In genomic region chr8:56294373-56294877, GRCm38 (mm10) we compare ENCODE assay signal across 8 mouse cellular contexts. TPM values are rescaled to one million over a fixed set of nuclear protein-coding genes. Genes with fewer than 3 reads are reported as not detected.
DNase-seq lines count a peak whose midpoint lies in the region; ATAC-seq and TF ChIP-seq lines count a peak whose summit lies in the region.

TSS of gene Hpgd (plus strand) at chr8:56294585.

- no peak for TF ChIP-seq CTCF in spleen, adult 2 months (IDR thresholded peaks at IDR 0.05; ENCODE audit: extremely low read depth, insufficient read depth, insufficient read length, insufficient replicate concordance)
- no peak for TF ChIP-seq CTCF in lung, postnatal 0 days (IDR thresholded peaks at IDR 0.05)

- no peaks in the 10 kb centered on the region for H3K36me3 ChIP-seq in spleen, adult 2 months (ENCODE audit: control insufficient read depth, insufficient read depth, low read length)
- no peaks in the 10 kb centered on the region for H3K36me3 ChIP-seq in forebrain, embryonic 11.5 days (ENCODE audit: control insufficient read depth, insufficient read depth, low read length)
- no peaks in the 10 kb centered on the region for H3K36me3 ChIP-seq in lung, postnatal 0 days (ENCODE audit: insufficient read depth, low read length)

- peak within 1 kb of the TSS; percentile 44 for H3K9ac ChIP-seq in forebrain, embryonic 11.5 days (ENCODE audit: low read length)
- H3K9ac ChIP-seq in lung, postnatal 0 days (replicated peaks; ENCODE audit: low read depth), result peak within 1 kb of the TSS; percentile 37

- DNase-seq in spleen, adult 2 months (ENCODE audit: low read depth in 1 of 2, low spot score in 2 of 2), result no peak
- no peak for DNase-seq in spleen, postnatal 14 days (ENCODE audit: low spot score in 2 of 2)
- DNase-seq in forebrain, embryonic 11.5 days (ENCODE audit: low spot score), result peak; percentile 78
- peak; percentile 46 to 54 for DNase-seq in heart, postnatal 10 days
- DNase-seq in kidney, postnatal 36 days, result peak; percentile 53 to 71
- DNase-seq in lung, postnatal 0 days (ENCODE audit: low spot score), result peak; percentile 62
- DNase-seq in ovary, postnatal 10 days (ENCODE audit: low spot score), result peak; percentile 63
- DNase-seq in thymus, postnatal 10 days (ENCODE audit: low spot score in 2 of 2), result no peak

- H3K4me1 ChIP-seq in spleen, adult 2 months (ENCODE audit: control insufficient read depth, insufficient read depth, insufficient read length), result no peaks in the 10 kb centered on the region
- peaks cover 10% of the 10 kb centered on the region for H3K4me1 ChIP-seq in forebrain, embryonic 11.5 days (replicated peaks; ENCODE audit: control insufficient read depth, insufficient read depth, low read length)
- no peaks in the 10 kb centered on the region; the same call in 1 of the 2 replicates for H3K4me1 ChIP-seq in lung, postnatal 0 days (ENCODE audit: insufficient read depth, low read depth, low read length)

- peak within 1 kb of the TSS; percentile 61 for H3K27ac ChIP-seq in spleen, adult 2 months (ENCODE audit: insufficient read depth, low read length)
- no peak within 1 kb of the TSS for H3K27ac ChIP-seq in forebrain, embryonic 11.5 days (ENCODE audit: low read depth, low read length)
- no peak within 1 kb of the TSS for H3K27ac ChIP-seq in lung, postnatal 0 days (ENCODE audit: low read length)

- no peak for TF ChIP-seq EP300 in lung, postnatal 0 days (IDR thresholded peaks at IDR 0.05)

- intact Hi-C loops in heart, postnatal 10 days (cut with DNase I), result loop anchor here (10.0 kb wide), 1 partner anchor 230 kb away; no protein-coding TSS in a partner anchor

- peak; percentile 5; the same call in 1 of the 2 replicates for TF ChIP-seq POLR2A in spleen, adult 2 months (IDR thresholded peaks at IDR 0.05; ENCODE audit: low read depth, low read length)

- H3K4me2 ChIP-seq in forebrain, embryonic 11.5 days (ENCODE audit: low read depth, low read length, severe bottlenecking), result peak within 1 kb of the TSS; percentile 71
- peak within 1 kb of the TSS; percentile 77 for H3K4me2 ChIP-seq in lung, postnatal 0 days (replicated peaks; ENCODE audit: low read depth, low read length)

- no peaks in the 10 kb centered on the region for H3K9me3 ChIP-seq in forebrain, embryonic 11.5 days (ENCODE audit: control insufficient read depth, low read length)
- H3K9me3 ChIP-seq in lung, postnatal 0 days (ENCODE audit: low read length), result no peaks in the 10 kb centered on the region

- 2% methylated on average over 33 of the region's 33 CpGs for WGBS in spleen, adult 2 months
- under 1% methylated on average over 32 of the region's 33 CpGs for WGBS in forebrain, embryonic 11.5 days
- WGBS in lung, postnatal 0 days, result 1% methylated on average over 33 of the region's 33 CpGs

- H3K27me3 ChIP-seq in spleen, adult 2 months (ENCODE audit: control insufficient read depth, insufficient read depth, low read length), result 0 out of 2 replicates have a peak, but pooled peaks cover 2% of the 10 kb centered on the region
- H3K27me3 ChIP-seq in forebrain, embryonic 11.5 days (ENCODE audit: control insufficient read depth, insufficient read depth, low read length), result peaks cover 2% of the 10 kb centered on the region; the same call in 1 of the 2 replicates
- H3K27me3 ChIP-seq in lung, postnatal 0 days (replicated peaks; ENCODE audit: insufficient read depth, low read length), result no peaks in the 10 kb centered on the region

- peak; percentile 88 for ATAC-seq in forebrain, embryonic 11.5 days (replicated peaks; ENCODE audit: low FRiP score)
- ATAC-seq in lung, postnatal 0 days, result peak; percentile 80

- peak within 1 kb of the TSS; percentile 54 for H3K4me3 ChIP-seq in spleen, adult 2 months (ENCODE audit: extremely low read depth, insufficient read depth, insufficient read length)
- H3K4me3 ChIP-seq in forebrain, embryonic 11.5 days (ENCODE audit: low read depth, low read length), result peak within 1 kb of the TSS; percentile 46
- peak within 1 kb of the TSS; percentile 57 for H3K4me3 ChIP-seq in lung, postnatal 0 days (ENCODE audit: low read depth, low read length)

RNA-seq across cellular contexts. Expression of gene Hpgd, which starts in this region (rescaled TPM):
- polyA plus RNA-seq in spleen, adult 2 months (2012; rRNA removed), result 12.8 and 17.6 TPM in 2 replicates
- 8.4 and 10.4 TPM in 2 replicates for polyA plus RNA-seq in forebrain, embryonic 11.5 days (2014; fragmentation: Nextera tagmentation; extraction: Ambion mirVana)
- 1 to 10 TPM; 5.0 to 5.5 TPM for total RNA-seq in heart, postnatal 10 days (2021)
- 216 and 320 TPM in 2 replicates for polyA plus RNA-seq in lung, postnatal 0 days (2015; fragmentation: Nextera tagmentation; extraction: Ambion mirVana)

Comparison
In these comparisons a context has a peak if more than half of its experiments do, and no peak if none do; other contexts are left out.
1. RNA of gene Hpgd (polyA plus RNA-seq): 216 to 320 TPM in lung, postnatal 0 days; 12.8 to 17.6 TPM in spleen, adult 2 months and 8.4 to 10.4 TPM in forebrain, embryonic 11.5 days; every median in the first group is over 10 times any median in the second.
2. DNase-seq: peak in forebrain, embryonic 11.5 days (single experiment), heart, postnatal 10 days (2 of 2), kidney, postnatal 36 days (2 of 2), lung, postnatal 0 days (single experiment) and ovary, postnatal 10 days (single experiment); none in spleen, adult 2 months (0 of 2), spleen, postnatal 14 days (0 of 2) and thymus, postnatal 10 days (0 of 2).
3. Peak in every context shown above with its lines, with median percentiles within 50 percentile points of each other: H3K4me3 ChIP-seq.